Mouse (Mus musculus) urinary bladder, adult 2 months (tissue): Measurements from ENCODE around the gene Ywhae. TPM values are rescaled to one million over a fixed set of nuclear protein-coding genes. Genes with fewer than 3 reads are reported as not detected.

Source experiments
- DNase-seq: peaks from one replicate; pipeline ENCODE4 v3.0.0; 2022; ENCODE audit warnings: low spot score
- polyA plus RNA-seq: library from polyadenylated mRNA; depleted of rRNA; stranded (reverse); fragments of >200 nt; gene quantifications from 2 replicates; pipeline ENCODE4 v1.2.3, GENCODE M21; 2012

The Ywhae gene
- polyA plus RNA-seq, 1 experiment, result 334 TPM

DNA sequence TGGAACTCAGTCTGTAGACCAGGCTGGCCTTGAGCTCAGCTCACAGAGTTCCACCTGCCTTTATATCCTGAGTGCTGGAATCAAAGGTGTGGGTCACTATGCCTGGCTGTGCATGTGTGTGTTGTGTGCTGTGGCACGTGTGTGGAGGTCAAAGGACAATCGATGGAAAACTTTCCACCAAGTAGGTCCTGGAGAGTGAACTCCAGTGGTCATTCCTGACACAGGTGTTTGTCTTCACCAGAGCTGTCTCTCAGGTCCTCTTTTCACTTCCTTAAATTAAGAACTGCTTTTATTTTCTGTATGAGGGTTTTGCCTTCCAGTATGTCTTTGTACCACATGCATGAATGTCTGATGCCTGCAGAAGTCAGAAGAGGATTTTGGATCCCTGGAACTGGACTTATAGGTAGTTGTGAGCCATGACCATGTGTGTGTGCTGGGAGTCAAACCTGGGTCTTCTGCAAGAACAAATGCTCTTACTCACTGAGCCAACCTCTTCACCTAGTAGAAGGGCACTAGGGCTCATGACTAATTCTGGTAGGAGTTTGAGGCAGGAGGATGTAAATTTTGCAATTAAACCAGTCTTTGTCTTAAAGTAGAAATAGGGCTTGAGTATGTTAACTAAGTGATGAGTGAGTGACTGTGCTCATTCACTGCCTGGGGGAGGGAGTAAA, 5.3 kb downstream of the Ywhae start:
- DNase-seq, result no peak

DNA sequence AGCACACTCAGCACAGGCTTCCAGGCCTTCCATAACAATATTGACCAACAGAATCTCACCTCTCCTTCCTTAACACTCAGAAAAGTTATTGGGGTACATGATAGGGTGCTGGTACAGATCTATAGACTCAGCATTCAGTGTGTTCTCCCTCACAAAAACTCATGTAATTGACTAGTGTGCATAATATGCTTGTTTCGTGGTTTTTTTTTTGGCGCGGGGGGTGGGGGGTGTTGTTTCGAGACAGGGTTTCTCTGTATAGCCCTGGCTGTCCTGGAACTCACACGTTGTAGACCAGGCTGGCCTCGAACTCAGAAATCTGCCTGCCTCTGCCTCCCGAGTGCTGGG, 5.8 kb downstream of the Ywhae start:
- no peak for DNase-seq

DNA sequence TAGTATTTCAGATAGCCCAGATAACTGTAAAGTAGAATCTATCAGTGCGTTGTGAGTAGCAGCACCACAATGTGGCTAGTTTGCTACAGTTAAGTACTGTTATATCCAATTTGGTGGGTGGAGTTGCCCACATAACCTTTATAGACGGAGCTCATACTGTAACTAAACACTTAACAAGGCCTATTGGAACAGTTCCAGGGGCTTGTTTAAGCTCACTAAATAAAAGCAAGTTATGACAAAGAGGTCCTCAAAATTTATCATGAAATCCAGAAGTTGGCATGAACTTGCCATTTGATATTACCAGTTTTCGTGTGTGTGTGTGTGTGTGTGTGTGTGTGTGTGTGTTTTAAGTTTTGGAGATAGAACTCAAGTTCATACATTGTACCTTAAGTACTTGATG, 7.5 kb downstream of the Ywhae start:
- no peak for DNase-seq

DNA sequence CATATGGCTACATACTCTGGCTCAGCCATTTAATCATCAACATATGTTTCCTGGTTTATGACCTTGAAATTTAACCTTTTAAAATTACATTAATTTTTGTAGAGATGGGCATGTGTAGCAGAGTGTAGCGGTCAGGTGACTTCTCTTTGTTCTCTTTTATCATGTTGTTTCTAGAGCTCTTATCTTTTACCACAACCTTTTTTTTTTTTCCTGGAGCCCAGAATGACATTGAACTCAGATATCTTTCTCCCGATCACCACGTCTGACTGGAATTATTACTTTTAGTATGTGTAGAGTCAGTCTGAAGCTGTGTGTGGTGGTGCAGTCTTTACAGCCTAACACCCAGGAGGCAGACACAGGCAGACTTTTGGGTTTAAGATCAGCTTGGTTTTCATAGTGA, 8.9 kb downstream of the Ywhae start:
- no peak for DNase-seq

DNA sequence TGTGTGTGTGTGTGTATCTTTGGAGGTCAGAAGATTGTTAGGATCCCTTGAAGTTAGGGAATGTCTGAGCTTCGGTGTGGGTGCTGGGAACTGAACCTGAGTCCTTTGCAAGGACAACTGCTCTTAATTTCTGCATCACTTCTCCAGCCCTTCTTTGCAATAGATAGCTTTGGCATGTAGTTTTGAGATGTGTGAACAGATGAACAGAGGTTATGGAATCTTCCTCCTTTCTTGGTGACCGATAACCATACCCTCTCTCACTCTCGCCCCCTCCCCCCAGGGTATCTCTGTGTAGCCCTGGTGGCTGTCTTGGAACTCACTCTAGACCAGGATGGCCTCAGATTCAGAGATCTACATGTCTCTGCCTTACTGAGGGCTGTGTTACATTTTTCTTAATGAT, 12.1 kb downstream of the Ywhae start:
- DNase-seq, result no peak

DNA sequence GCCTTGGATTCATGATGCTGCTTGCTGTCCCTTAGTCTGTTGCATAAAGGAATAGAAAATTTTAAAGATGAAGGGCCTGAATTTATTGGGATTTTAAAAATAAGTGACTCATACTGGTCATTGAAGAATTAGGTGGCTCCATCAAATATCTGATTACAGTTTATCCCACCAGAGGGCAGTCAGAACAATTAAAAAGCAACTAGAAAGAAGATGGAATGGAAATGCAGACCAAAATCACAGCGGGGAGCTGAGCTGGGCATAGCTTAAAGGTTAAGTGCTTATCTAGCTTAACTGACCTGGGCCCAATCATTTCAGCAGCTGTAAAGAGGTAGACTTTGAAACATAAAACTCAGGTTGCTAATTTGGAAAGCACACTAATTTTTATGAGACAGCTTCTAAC, 17.9 kb downstream of the Ywhae start:
- no peak for DNase-seq

DNA sequence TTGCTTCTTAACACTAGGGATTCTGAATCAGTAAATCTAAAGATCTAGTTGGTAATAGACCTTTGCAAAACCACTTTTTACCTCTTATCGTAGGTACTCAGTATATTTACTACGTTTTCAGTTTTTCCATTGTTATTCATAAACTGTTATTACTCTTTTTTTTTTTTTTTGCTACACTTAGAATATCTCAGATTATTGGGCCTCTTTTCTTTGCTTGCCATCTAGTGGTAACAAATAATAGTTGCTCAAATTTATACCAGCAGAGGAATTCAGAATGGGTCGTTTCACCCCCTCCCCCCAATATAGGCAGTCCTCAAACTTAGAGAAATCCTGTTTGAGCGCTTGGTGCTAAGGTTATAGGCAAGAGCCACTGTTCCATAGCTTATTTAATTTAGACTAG, 18.4 kb downstream of the Ywhae start:
- DNase-seq, result no peak

DNA sequence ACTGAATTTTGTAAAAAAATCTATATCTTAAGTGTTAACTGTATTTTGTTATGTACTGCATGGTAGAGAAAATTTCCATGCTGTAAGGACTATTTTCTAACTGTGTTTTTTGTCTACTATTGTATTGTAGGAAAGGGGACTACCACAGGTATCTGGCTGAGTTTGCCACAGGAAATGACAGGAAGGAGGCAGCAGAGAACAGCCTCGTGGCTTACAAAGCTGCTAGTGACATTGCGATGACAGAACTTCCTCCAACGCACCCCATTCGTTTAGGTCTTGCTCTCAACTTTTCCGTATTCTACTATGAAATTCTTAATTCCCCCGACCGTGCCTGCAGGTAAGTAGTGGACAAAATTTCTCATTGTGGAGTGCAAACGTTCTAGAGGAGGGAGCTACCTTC, 24.0 kb downstream of the Ywhae start:
- DNase-seq, result no peak

DNA sequence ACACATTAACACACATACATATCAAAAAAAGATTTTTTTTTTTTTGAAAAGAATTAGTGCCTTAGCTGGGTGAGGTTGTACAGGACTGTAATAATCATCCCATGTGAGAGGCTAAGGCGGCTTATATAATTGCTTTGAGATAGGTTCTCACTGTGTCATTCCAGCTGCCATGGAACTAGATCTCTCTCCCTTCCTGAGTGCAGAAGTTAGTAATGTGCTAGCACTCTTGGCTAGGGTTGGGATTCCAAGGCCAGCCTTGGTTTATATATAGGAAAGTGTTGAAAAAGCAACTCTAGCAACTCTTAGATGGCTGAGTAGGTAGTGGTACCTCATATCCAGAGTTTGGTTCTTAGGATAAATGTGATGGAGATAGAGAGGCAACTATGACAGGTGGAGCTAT, 25.9 kb downstream of the Ywhae start:
- DNase-seq, result no peak

DNA sequence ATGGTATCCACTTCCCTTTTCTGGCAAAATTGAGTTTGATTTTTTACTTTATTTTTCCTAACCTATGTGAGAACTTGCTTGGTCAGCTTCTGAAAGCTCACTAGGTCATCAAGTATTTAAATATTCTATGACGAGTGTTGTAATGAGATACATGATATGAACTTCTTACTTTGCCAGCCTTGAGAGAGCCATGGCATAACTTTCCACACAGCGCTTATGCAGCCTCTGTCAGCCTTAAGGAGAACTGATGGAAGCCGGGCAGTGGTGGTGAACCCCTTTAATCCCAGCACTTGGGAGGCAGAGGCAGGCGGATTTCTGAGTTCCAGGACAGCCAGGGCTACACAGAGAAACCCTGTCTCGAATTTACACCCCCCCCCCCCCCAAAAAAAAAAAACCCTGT, 28.1 kb downstream of the Ywhae start:
- DNase-seq, result no peak

DNA sequence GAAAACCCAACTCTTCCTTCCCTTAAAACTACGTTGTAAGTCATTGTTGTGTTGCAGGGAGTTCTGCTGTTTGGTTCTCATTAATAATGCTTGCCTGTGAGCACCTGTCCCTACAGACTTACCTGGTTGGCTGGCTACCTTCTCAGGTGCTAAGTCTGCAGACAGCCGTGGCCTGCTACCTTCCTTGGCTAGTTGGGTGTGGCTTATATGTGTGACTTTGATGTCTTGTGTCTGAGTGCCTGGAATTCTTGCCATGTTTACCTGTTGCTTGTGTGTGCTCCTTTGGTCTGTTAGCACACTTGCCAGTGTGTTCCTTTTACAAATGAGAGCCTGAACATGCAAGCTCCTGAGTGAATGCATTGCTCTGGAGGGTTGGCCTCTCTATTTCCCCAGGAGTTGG, 30.0 kb downstream of the Ywhae start:
- DNase-seq, result no peak

DNA sequence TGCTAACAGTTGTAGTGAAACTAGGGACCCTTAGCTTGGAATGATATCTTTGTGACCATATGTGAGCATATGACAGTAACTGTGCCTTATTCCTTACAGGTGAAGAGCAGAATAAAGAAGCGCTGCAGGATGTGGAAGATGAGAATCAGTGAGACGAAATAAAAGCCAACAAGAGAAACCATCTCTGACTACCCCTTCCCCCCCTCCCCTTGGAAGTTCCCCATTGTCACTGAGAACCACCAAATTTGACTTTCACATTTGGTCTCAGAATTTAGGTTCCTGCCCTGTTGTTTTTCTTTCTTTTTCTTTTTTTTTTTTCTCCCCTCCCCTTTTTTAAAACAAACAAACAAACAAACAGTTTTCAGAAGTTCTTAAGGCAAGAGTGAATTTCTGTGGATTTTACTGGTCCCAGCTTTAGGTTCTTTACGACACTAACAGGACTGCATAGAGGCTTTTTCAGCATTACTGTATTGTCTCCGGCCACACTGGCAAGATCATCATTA, 31.9 kb downstream of the Ywhae start:
- no peak for DNase-seq

DNA sequence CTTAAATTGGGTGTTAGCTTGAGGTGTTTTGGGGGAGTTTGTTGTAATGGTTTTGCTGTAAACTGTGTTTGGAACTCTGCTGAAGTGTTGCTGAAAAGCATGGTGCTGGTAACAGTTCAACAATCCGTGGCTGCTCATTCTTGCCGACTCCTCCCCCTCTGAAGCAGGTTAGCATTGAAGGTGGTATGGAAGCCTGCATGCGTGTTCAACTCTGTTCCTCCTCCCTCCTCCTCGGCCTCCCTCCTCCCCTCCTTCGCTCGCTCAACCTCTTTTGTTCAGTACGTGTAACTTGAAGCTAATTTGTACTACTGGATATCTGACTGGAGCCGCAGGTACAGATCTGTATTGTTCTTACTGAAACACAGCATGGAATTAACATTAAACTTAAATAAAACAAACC, 32.5 kb downstream of the Ywhae start:
- DNase-seq, result no peak

DNA sequence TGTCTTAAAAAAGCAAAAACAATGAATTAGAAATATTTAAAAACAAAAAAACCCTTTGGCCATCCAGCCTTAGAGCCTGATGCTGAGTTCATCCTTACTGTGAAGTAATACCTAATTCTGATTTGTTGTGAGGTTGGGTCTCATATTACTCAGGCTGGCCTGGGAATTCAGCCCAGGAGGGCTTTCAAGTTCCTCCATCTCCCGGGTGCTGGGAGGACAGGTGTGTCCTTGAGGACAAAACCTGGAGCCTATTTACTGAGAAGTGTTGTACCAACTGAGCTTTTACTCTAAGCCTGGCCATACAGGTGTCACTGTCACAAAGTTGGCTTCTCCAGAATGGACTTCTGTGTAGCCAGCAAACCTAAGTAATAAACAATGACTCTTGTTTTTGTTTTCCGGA, 34.3 kb downstream of the Ywhae start:
- DNase-seq, result no peak

DNA sequence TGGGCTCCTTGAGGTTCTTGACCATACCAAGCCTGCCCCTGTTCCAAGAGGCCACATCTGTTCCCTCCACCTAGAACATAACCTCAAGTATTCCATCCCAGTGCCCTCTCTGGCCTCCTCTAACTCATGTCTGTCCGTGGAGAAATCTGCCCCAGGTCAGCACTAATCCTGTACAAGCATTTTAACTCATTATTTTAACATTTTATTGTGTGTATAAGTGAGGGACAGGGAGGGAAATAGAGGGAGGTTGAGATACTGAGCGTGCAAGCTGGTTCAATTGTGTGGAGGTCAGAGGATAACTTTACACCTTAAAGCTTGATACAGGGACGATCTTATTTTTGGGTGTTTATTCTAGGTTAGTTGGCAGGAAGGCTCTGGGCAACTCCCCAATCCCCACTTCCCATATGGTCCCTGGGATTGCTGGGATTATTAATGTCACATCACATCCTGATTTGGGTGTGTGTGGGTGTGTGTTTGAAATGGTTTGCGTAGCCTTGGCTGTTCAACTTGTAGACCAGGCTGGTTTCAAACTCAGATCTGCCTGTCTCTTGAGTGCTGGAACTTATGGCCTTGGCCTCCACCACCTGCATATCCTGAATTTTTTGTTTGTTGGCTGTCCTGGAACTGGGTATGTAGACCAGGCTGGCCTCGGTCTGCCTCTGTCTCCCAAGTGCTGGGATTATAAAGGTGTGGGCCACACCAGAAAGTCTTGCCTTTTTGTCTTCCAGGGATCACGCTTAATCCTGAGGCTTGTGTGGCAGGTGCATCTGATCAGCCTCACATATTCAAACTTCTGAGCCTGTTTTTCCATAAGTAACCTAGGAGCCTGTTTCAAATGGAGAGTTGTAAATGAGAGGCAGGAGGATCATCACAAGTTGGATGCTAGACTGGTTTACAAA, 35.7 kb downstream of the Ywhae start:
- no peak for DNase-seq

DNA sequence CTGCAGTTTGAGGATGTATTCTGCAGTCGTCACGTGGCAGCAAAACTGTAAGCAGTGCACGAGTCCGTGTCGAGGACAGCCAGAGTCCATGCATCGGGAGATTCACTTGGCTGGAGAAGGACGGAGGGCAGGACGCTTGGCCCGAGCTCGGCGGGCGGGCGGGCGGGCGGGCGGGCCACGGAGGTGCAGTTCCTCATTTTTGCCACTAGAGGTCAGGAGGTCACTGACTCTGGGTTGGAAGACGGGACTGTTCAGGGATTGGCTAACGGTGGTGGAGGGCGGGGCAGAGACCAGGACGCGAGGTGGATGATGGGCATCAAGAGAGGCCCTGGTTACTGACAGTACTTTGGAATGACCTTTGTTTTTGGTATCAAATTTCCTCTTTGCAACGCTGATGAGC, 36.5 kb downstream of the Ywhae start:
- peak; percentile 60 for DNase-seq

DNA sequence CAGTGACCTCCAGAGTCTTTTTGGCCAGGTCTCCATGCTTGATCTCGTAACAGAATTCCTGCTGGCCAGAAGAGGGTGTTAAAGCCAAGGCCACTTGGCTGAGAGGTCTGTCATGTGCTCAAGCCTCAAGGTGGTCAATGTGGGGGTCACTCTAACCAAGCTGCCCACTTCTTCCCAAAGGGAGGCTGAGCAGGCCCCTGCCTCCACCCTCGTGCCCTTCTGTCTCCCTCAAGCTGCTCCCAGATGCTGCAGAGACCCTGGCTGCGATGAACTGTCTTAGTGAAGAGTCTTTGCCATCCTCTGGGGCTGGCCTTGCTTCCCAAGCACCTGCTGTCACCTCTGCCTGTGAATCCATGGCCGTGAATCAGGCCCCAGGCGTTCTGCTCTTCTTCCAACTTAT, 39.9 kb downstream of the Ywhae start:
- DNase-seq, result no peak

DNA sequence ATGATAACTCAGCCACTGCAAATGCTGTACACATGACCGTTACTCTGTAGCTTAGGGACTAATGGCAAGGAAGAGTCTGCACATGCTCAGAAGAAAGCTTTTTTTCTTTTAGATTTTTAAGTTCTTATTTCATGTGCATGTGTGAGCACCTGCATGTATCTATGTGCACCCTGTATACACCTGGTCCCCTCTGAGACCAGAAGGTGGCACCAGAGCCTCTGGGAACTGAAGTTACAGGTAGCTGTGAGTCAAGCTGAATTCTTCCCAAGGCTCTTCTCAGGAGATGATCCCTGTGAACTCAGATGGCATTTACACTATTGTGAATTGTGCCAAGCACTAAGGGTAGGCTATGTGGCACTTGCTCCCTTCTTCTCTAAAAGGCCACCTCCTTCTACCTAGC, 43.2 kb downstream of the Ywhae start:
- no peak for DNase-seq

DNA sequence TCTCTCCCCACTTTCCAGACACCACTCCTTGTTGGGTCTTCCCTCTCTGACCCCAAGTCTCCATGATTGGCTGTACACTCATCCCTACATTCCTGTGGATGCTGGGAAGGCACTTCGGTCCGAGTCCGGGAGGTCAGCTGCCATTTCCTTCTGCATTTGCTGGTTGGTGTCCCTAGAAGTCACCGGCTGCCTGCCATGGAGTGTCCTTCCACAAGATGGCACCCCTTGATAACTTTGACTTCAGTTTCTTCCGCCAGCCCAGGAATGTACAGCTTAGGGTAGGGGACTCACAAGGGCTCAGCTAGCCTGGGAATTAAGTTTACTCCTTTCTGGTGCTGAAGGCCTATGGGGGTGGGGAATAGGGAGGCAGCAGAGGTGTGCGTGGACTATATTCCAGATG, 49.2 kb downstream of the Ywhae start:
- DNase-seq, result no peak

DNA sequence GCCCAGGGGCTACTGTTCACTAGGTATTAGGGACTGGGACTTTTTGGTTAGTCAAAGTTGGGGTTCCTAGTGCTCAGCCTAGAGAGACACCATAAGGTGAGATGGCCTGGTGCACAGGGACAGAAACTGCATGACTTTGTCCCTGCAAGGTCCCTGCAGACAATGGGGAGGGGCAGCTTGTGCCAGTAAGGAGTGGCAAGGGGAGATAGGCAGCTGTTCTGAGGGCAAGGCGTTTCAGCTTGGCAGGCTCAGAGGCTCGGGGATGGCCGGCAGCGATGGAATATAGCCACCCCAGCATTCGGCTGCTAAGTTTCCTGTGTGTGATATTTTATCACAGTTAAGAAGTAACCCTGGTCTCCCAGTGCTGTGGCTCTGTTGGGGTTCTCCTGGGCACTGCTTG, 51.1 kb downstream of the Ywhae start:
- DNase-seq, result no peak

DNA sequence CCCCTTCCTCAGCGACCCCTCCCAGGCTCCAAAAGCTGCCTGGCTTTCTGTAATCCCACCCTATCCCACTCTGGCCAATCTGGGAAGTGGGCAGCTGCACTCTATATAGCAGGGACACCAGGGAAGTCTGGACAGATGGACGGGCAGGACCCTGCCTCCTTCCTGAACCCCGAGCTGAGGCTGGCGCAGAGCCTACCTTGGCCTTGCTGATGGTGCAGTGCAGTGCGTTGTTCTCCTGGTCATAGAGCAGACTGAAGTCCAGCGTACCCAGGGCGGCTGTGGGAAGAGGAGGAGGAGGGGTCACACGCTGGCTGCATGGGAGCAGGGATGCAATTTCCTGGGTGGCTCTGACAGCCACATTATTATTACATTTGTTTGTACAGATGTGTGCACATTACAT, 53.2 kb downstream of the Ywhae start:
- no peak for DNase-seq

DNA sequence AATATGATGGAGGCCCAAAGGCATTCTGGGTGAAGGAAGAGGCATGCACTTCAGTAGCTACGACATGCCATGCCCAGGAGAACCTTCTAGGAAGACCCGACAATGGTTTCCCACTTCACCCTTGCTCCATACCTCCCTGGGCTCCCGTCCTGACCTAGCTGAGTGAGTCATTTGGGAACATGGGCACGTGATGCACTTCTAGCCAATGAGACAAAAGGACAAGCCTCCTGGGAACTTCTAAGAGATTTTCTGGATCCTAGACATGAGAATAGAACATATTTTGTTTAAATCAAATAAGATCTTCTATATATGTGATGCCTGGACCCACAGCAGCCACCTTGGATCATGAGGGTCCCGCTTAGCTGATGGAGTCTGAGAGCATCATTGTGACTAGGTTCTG, 59.9 kb downstream of the Ywhae start:
- no peak for DNase-seq

DNA sequence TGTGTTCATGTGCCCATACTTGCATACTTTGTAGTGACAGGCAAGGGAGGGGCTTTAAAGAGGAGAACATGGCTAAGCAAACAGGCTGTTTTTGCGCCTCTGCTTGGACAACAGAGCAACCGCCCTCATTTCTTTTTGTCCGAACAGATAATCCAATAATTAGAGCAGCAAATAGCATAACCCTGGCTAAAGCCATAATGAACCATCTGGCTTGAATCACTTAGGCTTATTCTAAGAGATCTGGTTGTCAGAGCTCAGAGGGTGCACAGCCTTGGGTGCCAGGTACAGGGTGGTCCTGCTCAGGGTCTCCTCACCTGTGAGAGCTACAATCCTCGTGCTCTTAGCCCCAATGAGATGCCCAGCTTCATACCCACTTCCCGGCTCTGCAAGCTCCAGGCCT, 60.7 kb downstream of the Ywhae start:
- DNase-seq, result no peak
